Mouse (Mus musculus): ENCODE data around the gene Ccdc175. TPM values are rescaled to one million over a fixed set of nuclear protein-coding genes. Genes with fewer than 3 reads are reported as not detected.

The Ccdc175 gene
- total and polyA plus RNA-seq, 2 experiments from 2014 or later, result 0.07 TPM; not detected in 1

- Histone ChIP-seq H3K4me2 (ENCODE audit: low read depth, low read length, poor library complexity, severe bottlenecking) (no peak overlapping the region), H3K27me3 (ENCODE audit: insufficient read depth, low read length) (no peaks in the 10 kb centered on the region), H3K9me3 (ENCODE audit: low read length) (no peaks in the 10 kb centered on the region), H3K27ac (ENCODE audit: low read depth, low read length) (no peak overlapping the region), H3K4me3 (ENCODE audit: low read depth, low read length) (no peak overlapping the region), H3K9ac (replicated peaks; ENCODE audit: low read length, poor library complexity, severe bottlenecking) (no peak overlapping the region), H3K4me1 (ENCODE audit: insufficient read depth, low read length) (peaks cover 15% of the 10 kb centered on the region; the same call in 1 of the 2 replicates), H3K36me3 (ENCODE audit: insufficient read depth, low read length) (peaks cover 7% of the 10 kb centered on the region; the same call in 1 of the 2 replicates)
- ATAC-seq (ENCODE audit: low FRiP score), result no peak; the same call in 1 of the 2 replicates
- no peak for TF ChIP-seq CTCF (IDR thresholded peaks at IDR 0.05)
- 42% methylated on average over 6 of the region's 6 CpGs for WGBS
- no peak for DNase-seq (ENCODE audit: low spot score)
Observed at GRCm38 (mm10) chr12:72227731-72228130, 42.9 kb upstream of the Ccdc175 start.

- ATAC-seq (ENCODE audit: low FRiP score) (no peak), DNase-seq (ENCODE audit: low spot score) (no peak)
- H3K36me3 ChIP-seq (ENCODE audit: insufficient read depth, low read length), result peaks cover 22% of the 10 kb centered on the region
- no peak for TF ChIP-seq CTCF (IDR thresholded peaks at IDR 0.05)
- peaks cover 11% of the 10 kb centered on the region; the same call in 1 of the 2 replicates for H3K4me1 ChIP-seq (ENCODE audit: insufficient read depth, low read length)
- H3K4me2 ChIP-seq (ENCODE audit: low read depth, low read length, poor library complexity, severe bottlenecking), result no peak overlapping the region
- no peaks in the 10 kb centered on the region for H3K9me3 ChIP-seq (ENCODE audit: low read length)
- H3K9ac ChIP-seq (replicated peaks; ENCODE audit: low read length, poor library complexity, severe bottlenecking), result no peak overlapping the region
- no peak overlapping the region for H3K27ac ChIP-seq (ENCODE audit: low read depth, low read length)
- 77% methylated on average over 3 of the region's 3 CpGs for WGBS
- H3K27me3 ChIP-seq (ENCODE audit: insufficient read depth, low read length), result no peaks in the 10 kb centered on the region
- H3K4me3 ChIP-seq (ENCODE audit: low read depth, low read length), result no peak overlapping the region
Observed at GRCm38 (mm10) chr12:72225371-72225770, 40.5 kb upstream of the Ccdc175 start.

- peaks cover 36% of the 10 kb centered on the region for H3K36me3 ChIP-seq (ENCODE audit: insufficient read depth, low read length)
- no peaks in the 10 kb centered on the region for H3K9me3 ChIP-seq (ENCODE audit: low read length)
Observed at GRCm38 (mm10) chr12:72223557-72224102, 38.8 kb upstream of the Ccdc175 start.

GRCm38 (mm10) chr12:72213554-72213953 lies 28.7 kb upstream of the Ccdc175 start:
- Histone ChIP-seq H3K9me3 (ENCODE audit: low read length) (no peaks in the 10 kb centered on the region), H3K9ac (replicated peaks; ENCODE audit: low read length, poor library complexity, severe bottlenecking) (no peak overlapping the region), H3K4me1 (ENCODE audit: insufficient read depth, low read length) (no peaks in the 10 kb centered on the region), H3K27me3 (ENCODE audit: insufficient read depth, low read length) (no peaks in the 10 kb centered on the region), H3K27ac (ENCODE audit: low read depth, low read length) (no peak overlapping the region), H3K36me3 (ENCODE audit: insufficient read depth, low read length) (peaks cover 81% of the 10 kb centered on the region), H3K4me2 (ENCODE audit: low read depth, low read length, poor library complexity, severe bottlenecking) (no peak overlapping the region), H3K4me3 (ENCODE audit: low read depth, low read length) (no peak overlapping the region)
- TF ChIP-seq CTCF (IDR thresholded peaks at IDR 0.05), result no peak
- 71% methylated on average over 5 of the region's 5 CpGs for WGBS
- no peak for DNase-seq (ENCODE audit: low spot score)
- no peak for ATAC-seq (ENCODE audit: low FRiP score)

More at GRCm38 (mm10) chr12:72223557-72224102, 38.8 kb upstream of the Ccdc175 start:
- ATAC-seq (ENCODE audit: low FRiP score), result no peak
- WGBS, result 92% methylated on average over 16 of the region's 16 CpGs
- Histone ChIP-seq H3K4me1 (ENCODE audit: insufficient read depth, low read length) (peaks cover 11% of the 10 kb centered on the region; the same call in 1 of the 2 replicates), H3K27me3 (ENCODE audit: insufficient read depth, low read length) (no peaks in the 10 kb centered on the region), H3K4me3 (ENCODE audit: low read depth, low read length) (no peak overlapping the region), H3K4me2 (ENCODE audit: low read depth, low read length, poor library complexity, severe bottlenecking) (no peak overlapping the region), H3K9ac (replicated peaks; ENCODE audit: low read length, poor library complexity, severe bottlenecking) (no peak overlapping the region), H3K27ac (ENCODE audit: low read depth, low read length) (no peak overlapping the region)
- no peak for DNase-seq (ENCODE audit: low spot score)
- TF ChIP-seq CTCF (IDR thresholded peaks at IDR 0.05), result no peak

- no peak overlapping the region for H3K4me3 ChIP-seq (ENCODE audit: low read depth, low read length)
- no peak overlapping the region for H3K9ac ChIP-seq (replicated peaks; ENCODE audit: low read length, poor library complexity, severe bottlenecking)
- no peak for ATAC-seq (ENCODE audit: low FRiP score)
- H3K27ac ChIP-seq (ENCODE audit: low read depth, low read length), result no peak overlapping the region
- H3K4me2 ChIP-seq (ENCODE audit: low read depth, low read length, poor library complexity, severe bottlenecking), result no peak overlapping the region
- H3K4me1 ChIP-seq (ENCODE audit: insufficient read depth, low read length), result no peaks in the 10 kb centered on the region
- DNase-seq (ENCODE audit: low spot score), result no peak
- WGBS, result 92% methylated on average over 3 of the region's 3 CpGs
- no peaks in the 10 kb centered on the region for H3K9me3 ChIP-seq (ENCODE audit: low read length)
- TF ChIP-seq CTCF (IDR thresholded peaks at IDR 0.05), result no peak
- no peaks in the 10 kb centered on the region for H3K27me3 ChIP-seq (ENCODE audit: insufficient read depth, low read length)
- no peaks in the 10 kb centered on the region for H3K36me3 ChIP-seq (ENCODE audit: insufficient read depth, low read length)
Observed at GRCm38 (mm10) chr12:72200828-72201227, 16.0 kb upstream of the Ccdc175 start.

- Histone ChIP-seq H3K4me3 (ENCODE audit: low read depth, low read length) (no peak overlapping the region), H3K36me3 (ENCODE audit: insufficient read depth, low read length) (no peaks in the 10 kb centered on the region), H3K4me2 (ENCODE audit: low read depth, low read length, poor library complexity, severe bottlenecking) (no peak overlapping the region), H3K27ac (ENCODE audit: low read depth, low read length) (no peak overlapping the region), H3K9ac (replicated peaks; ENCODE audit: low read length, poor library complexity, severe bottlenecking) (no peak overlapping the region), H3K27me3 (ENCODE audit: insufficient read depth, low read length) (no peaks in the 10 kb centered on the region), H3K9me3 (ENCODE audit: low read length) (no peaks in the 10 kb centered on the region), H3K4me1 (ENCODE audit: insufficient read depth, low read length) (no peaks in the 10 kb centered on the region)
- DNase-seq (ENCODE audit: low spot score) (peak; percentile 73), ATAC-seq (ENCODE audit: low FRiP score) (peak; percentile 7; the same call in 1 of the 2 replicates)
- TF ChIP-seq CTCF (IDR thresholded peaks at IDR 0.05), result no peak
- 63% methylated on average over 18 of the region's 18 CpGs for WGBS
Observed at GRCm38 (mm10) chr12:72197925-72198486, 13.2 kb upstream of the Ccdc175 start.

Measured in midbrain, postnatal 0 days (tissue).